Mouse (Mus musculus) brain, embryonic 14.5 days (tissue): ENCODE measurements around the gene Calm5.

Source experiments
- CTCF ChIP-seq: fragments of 200-500 bp; IDR thresholded peaks from 2 replicates; pipeline ENCODE4 v1.5.1; 2012; ENCODE audit warnings: inconsistent platforms, mild to moderate bottlenecking, moderate library complexity, borderline replicate concordance; ENCODE audit not compliant: insufficient read depth, insufficient read length; ENCODE audit errors: extremely low read depth
- POLR2A ChIP-seq: fragments of 200-500 bp; IDR thresholded peaks from 2 replicates; pipeline ENCODE4 v1.6.1; 2012; ENCODE audit warnings: mild to moderate bottlenecking, inconsistent platforms, borderline replicate concordance; ENCODE audit not compliant: poor library complexity, insufficient read depth, insufficient read length, severe bottlenecking; ENCODE audit errors: extremely low read depth

DNA sequence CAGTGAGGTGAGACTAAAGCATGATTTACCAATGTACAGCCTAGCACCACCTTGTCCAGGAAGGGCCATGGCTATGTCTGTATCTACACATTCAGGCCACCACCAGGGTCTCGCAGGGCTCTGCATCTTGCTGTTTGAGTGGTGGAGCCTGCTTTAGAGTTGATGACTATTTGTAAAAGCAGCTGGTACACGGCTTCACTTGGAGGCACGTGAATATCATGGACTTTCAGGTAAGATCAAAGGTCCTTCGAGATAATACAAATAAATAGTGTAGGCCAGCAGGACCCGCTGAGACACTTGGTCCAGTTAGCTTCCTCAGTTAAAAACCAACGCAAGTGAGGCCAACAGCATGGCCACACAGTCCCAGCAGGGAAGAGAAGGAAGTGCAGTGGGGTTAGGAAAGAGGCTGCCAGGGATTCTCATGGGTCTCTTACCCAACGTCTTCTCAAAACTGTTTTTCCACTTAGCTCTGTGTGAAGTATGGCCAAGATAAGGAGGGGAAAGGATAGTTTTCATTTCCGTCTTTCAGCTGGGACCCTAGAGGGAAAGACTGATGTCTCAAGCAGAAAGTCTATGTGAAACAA is 41.5 kb downstream of the Calm5 start:
- TF ChIP-seq POLR2A (no peak), CTCF (no peak)
